ENCODE assay signal across 8 mouse cellular contexts in the genomic region with DNA sequence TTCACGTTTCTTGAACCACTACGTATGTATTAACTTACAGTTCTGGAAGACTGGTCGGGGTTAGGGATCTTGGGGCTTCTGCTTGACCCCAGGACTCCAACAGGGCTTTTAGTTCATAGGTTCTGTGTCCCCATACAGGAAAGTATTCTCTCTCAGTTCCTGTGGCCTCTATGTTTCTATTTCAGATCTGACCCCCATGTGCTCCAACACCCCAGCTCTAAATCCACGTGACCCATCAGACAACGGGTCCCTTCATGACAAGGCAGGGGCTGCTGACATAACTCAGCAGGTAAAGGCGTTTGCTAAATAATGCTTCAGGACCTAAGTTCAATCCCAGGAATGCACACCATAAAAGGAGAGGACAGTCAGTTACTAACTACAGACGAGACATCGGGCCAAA. TPM values are rescaled to one million over a fixed set of nuclear protein-coding genes. Genes with fewer than 3 reads are reported as not detected.
DNase-seq lines count a peak whose midpoint lies in the region; ATAC-seq lines count a peak whose summit lies in the region.

No protein-coding gene starts in this region.

- H3K36me3 ChIP-seq in kidney, embryonic 14.5 days (ENCODE audit: control insufficient read depth, insufficient read depth, low read length), result peaks cover 11% of the 10 kb centered on the region
- peaks cover 13% of the 10 kb centered on the region for H3K36me3 ChIP-seq in embryonic facial prominence, embryonic 14.5 days (ENCODE audit: control insufficient read depth, insufficient read depth, low read length)
- peaks cover 9% of the 10 kb centered on the region; the same call in 1 of the 2 replicates for H3K36me3 ChIP-seq in hindbrain, embryonic 15.5 days
- peaks cover 16% of the 10 kb centered on the region; the same call in 1 of the 2 replicates for H3K36me3 ChIP-seq in midbrain, embryonic 15.5 days (replicated peaks)

- H3K9me3 ChIP-seq in kidney, embryonic 14.5 days (ENCODE audit: control insufficient read depth, low read length), result no peaks in the 10 kb centered on the region
- no peaks in the 10 kb centered on the region for H3K9me3 ChIP-seq in embryonic facial prominence, embryonic 14.5 days (ENCODE audit: control insufficient read depth, low read length)
- H3K9me3 ChIP-seq in hindbrain, embryonic 15.5 days, result no peaks in the 10 kb centered on the region
- no peaks in the 10 kb centered on the region for H3K9me3 ChIP-seq in midbrain, embryonic 15.5 days

- DNase-seq in kidney, adult 18-20 months, result no peak
- DNase-seq in embryonic facial prominence, embryonic 14.5 days (ENCODE audit: low spot score), result no peak
- DNase-seq in layer of hippocampus, adult 9-10 months (ENCODE audit: low spot score), result no peak
- DNase-seq in layer of hippocampus, adult 8-10 months (ENCODE audit: low spot score in 2 of 2), result no peak
- no peak for DNase-seq in gastrocnemius, adult 18-20 months (ENCODE audit: low spot score)

- H3K27me3 ChIP-seq in kidney, embryonic 14.5 days (ENCODE audit: control insufficient read depth, insufficient read depth, low read length), result no peaks in the 10 kb centered on the region
- no peaks in the 10 kb centered on the region for H3K27me3 ChIP-seq in embryonic facial prominence, embryonic 14.5 days (replicated peaks; ENCODE audit: control insufficient read depth, insufficient read depth, low read length)
- H3K27me3 ChIP-seq in hindbrain, embryonic 15.5 days, result no peaks in the 10 kb centered on the region
- H3K27me3 ChIP-seq in midbrain, embryonic 15.5 days (replicated peaks), result no peaks in the 10 kb centered on the region

- H3K4me1 ChIP-seq in kidney, embryonic 14.5 days (ENCODE audit: control insufficient read depth, insufficient read depth, low read length), result peaks cover 15% of the 10 kb centered on the region
- H3K4me1 ChIP-seq in embryonic facial prominence, embryonic 14.5 days (ENCODE audit: control insufficient read depth, insufficient read depth, low read length), result peaks cover 27% of the 10 kb centered on the region
- peaks cover 55% of the 10 kb centered on the region for H3K4me1 ChIP-seq in hindbrain, embryonic 15.5 days (replicated peaks)
- H3K4me1 ChIP-seq in midbrain, embryonic 15.5 days, result peaks cover 54% of the 10 kb centered on the region

- H3K9ac ChIP-seq in kidney, embryonic 14.5 days (ENCODE audit: low read depth, low read length), result no peak overlapping the region
- H3K9ac ChIP-seq in embryonic facial prominence, embryonic 14.5 days (ENCODE audit: low read depth, low read length), result peak overlapping the region; percentile 72
- peak overlapping the region; percentile 56 for H3K9ac ChIP-seq in hindbrain, embryonic 15.5 days
- H3K9ac ChIP-seq in midbrain, embryonic 15.5 days, result peak overlapping the region; percentile 78; the same call in 1 of the 2 replicates

- peak overlapping the region; percentile 81; the same call in 1 of the 2 replicates for H3K4me3 ChIP-seq in kidney, embryonic 14.5 days (ENCODE audit: low read length)
- H3K4me3 ChIP-seq in embryonic facial prominence, embryonic 14.5 days (ENCODE audit: low read depth, low read length), result peak overlapping the region; percentile 91
- H3K4me3 ChIP-seq in hindbrain, embryonic 15.5 days, result peak overlapping the region; percentile 93
- peak overlapping the region; percentile 95 for H3K4me3 ChIP-seq in midbrain, embryonic 15.5 days

- peak overlapping the region; percentile 89; the same call in 1 of the 2 replicates for H3K4me2 ChIP-seq in kidney, embryonic 14.5 days (replicated peaks; ENCODE audit: low read depth, low read length)
- peak overlapping the region; percentile 93 for H3K4me2 ChIP-seq in embryonic facial prominence, embryonic 14.5 days (ENCODE audit: low read depth, low read length)
- peak overlapping the region; percentile 70 for H3K4me2 ChIP-seq in hindbrain, embryonic 15.5 days
- peak overlapping the region; percentile 92 for H3K4me2 ChIP-seq in midbrain, embryonic 15.5 days

- no peak overlapping the region for H3K27ac ChIP-seq in kidney, embryonic 14.5 days (ENCODE audit: low read depth, low read length)
- H3K27ac ChIP-seq in embryonic facial prominence, embryonic 14.5 days (replicated peaks; ENCODE audit: low read depth, low read length), result no peak overlapping the region
- peak overlapping the region; percentile 78; the same call in 1 of the 2 replicates for H3K27ac ChIP-seq in hindbrain, embryonic 15.5 days (replicated peaks)
- H3K27ac ChIP-seq in midbrain, embryonic 15.5 days, result no peak overlapping the region

- WGBS in kidney, embryonic 14.5 days, result 79% methylated on average over 8 of the region's 8 CpGs
- 79% methylated on average over 8 of the region's 8 CpGs for WGBS in embryonic facial prominence, embryonic 14.5 days
- 86% methylated on average over 8 of the region's 8 CpGs for WGBS in hindbrain, embryonic 15.5 days
- 81% methylated on average over 8 of the region's 8 CpGs for WGBS in midbrain, embryonic 15.5 days

- no peak for ATAC-seq in kidney, embryonic 14.5 days (ENCODE audit: low FRiP score, low TSS enrichment)
- no peak for ATAC-seq in embryonic facial prominence, embryonic 14.5 days (ENCODE audit: low read depth)
- no peak for ATAC-seq in hindbrain, embryonic 15.5 days (ENCODE audit: low FRiP score, low read depth)
- ATAC-seq in midbrain, embryonic 15.5 days (replicated peaks), result no peak

RNA-seq across cellular contexts. Expression of gene Mrpl34, which starts 1.0 kb away (rescaled TPM):
- polyA plus RNA-seq in kidney, embryonic 14.5 days (2014; fragmentation: Nextera tagmentation; extraction: Ambion mirVana), result 178 and 192 TPM in 2 replicates
- polyA plus RNA-seq in embryonic facial prominence, embryonic 14.5 days (2014; fragmentation: Nextera tagmentation; extraction: Ambion mirVana), result 115 and 123 TPM in 2 replicates
- 172 and 189 TPM in 2 replicates for polyA plus RNA-seq in hindbrain, embryonic 15.5 days (2015; fragmentation: Nextera tagmentation; extraction: Ambion mirVana)
- polyA plus RNA-seq in midbrain, embryonic 15.5 days (2015; fragmentation: Nextera tagmentation; extraction: Ambion mirVana), result 173 and 174 TPM in 2 replicates
- 10 to 100 TPM; 38.6 to 47.2 (median 46.2) TPM for total RNA-seq in layer of hippocampus, adult 8-10 months (2022)
- total RNA-seq in gastrocnemius, adult 18-20 months (2021), result 10 to 100 TPM; 65.5 to 71.4 TPM

RNA-seq across cellular contexts. Expression of gene Abhd8, which starts 2.3 kb away (rescaled TPM):
- polyA plus RNA-seq in kidney, embryonic 14.5 days (2014; fragmentation: Nextera tagmentation; extraction: Ambion mirVana), result 26.5 and 32.5 TPM in 2 replicates
- 47.9 and 49.4 TPM in 2 replicates for polyA plus RNA-seq in embryonic facial prominence, embryonic 14.5 days (2014; fragmentation: Nextera tagmentation; extraction: Ambion mirVana)
- 183 and 195 TPM in 2 replicates for polyA plus RNA-seq in hindbrain, embryonic 15.5 days (2015; fragmentation: Nextera tagmentation; extraction: Ambion mirVana)
- 188 and 206 TPM in 2 replicates for polyA plus RNA-seq in midbrain, embryonic 15.5 days (2015; fragmentation: Nextera tagmentation; extraction: Ambion mirVana)
- total RNA-seq in layer of hippocampus, adult 8-10 months (2022), result 100 to 1,000 TPM; 200 to 255 (median 229) TPM
- total RNA-seq in gastrocnemius, adult 18-20 months (2021), result 10 to 100 TPM; 22.4 to 28.0 TPM

RNA-seq across cellular contexts. Expression of gene Dda1, which starts 3.3 kb away (rescaled TPM):
- 106 and 113 TPM in 2 replicates for polyA plus RNA-seq in kidney, embryonic 14.5 days (2014; fragmentation: Nextera tagmentation; extraction: Ambion mirVana)
- 100 and 105 TPM in 2 replicates for polyA plus RNA-seq in embryonic facial prominence, embryonic 14.5 days (2014; fragmentation: Nextera tagmentation; extraction: Ambion mirVana)
- polyA plus RNA-seq in hindbrain, embryonic 15.5 days (2015; fragmentation: Nextera tagmentation; extraction: Ambion mirVana), result 217 and 231 TPM in 2 replicates
- polyA plus RNA-seq in midbrain, embryonic 15.5 days (2015; fragmentation: Nextera tagmentation; extraction: Ambion mirVana), result 240 and 242 TPM in 2 replicates
- 10 to 100 TPM; 74.9 to 82.2 (median 79.0) TPM for total RNA-seq in layer of hippocampus, adult 8-10 months (2022)
- 10 to 100 TPM; 28.4 to 31.7 TPM for total RNA-seq in gastrocnemius, adult 18-20 months (2021)

RNA-seq across cellular contexts. Expression of gene Ano8, which starts 20.0 kb away (rescaled TPM):
- 2.9 and 3.4 TPM in 2 replicates for polyA plus RNA-seq in kidney, embryonic 14.5 days (2014; fragmentation: Nextera tagmentation; extraction: Ambion mirVana)
- polyA plus RNA-seq in embryonic facial prominence, embryonic 14.5 days (2014; fragmentation: Nextera tagmentation; extraction: Ambion mirVana), result 2.0 and 2.1 TPM in 2 replicates
- polyA plus RNA-seq in hindbrain, embryonic 15.5 days (2015; fragmentation: Nextera tagmentation; extraction: Ambion mirVana), result 7.7 and 8.6 TPM in 2 replicates
- polyA plus RNA-seq in midbrain, embryonic 15.5 days (2015; fragmentation: Nextera tagmentation; extraction: Ambion mirVana), result 9.6 and 10.9 TPM in 2 replicates
- 10 to 100 TPM; 48.4 to 55.9 (median 51.6) TPM for total RNA-seq in layer of hippocampus, adult 8-10 months (2022)
- total RNA-seq in gastrocnemius, adult 18-20 months (2021), result 10 to 100 TPM; 14.6 to 16.0 TPM

RNA-seq across cellular contexts. Expression of gene Gtpbp3, which starts 22.2 kb away (rescaled TPM):
- 6.6 and 8.4 TPM in 2 replicates for polyA plus RNA-seq in kidney, embryonic 14.5 days (2014; fragmentation: Nextera tagmentation; extraction: Ambion mirVana)
- 5.3 and 6.8 TPM in 2 replicates for polyA plus RNA-seq in embryonic facial prominence, embryonic 14.5 days (2014; fragmentation: Nextera tagmentation; extraction: Ambion mirVana)
- polyA plus RNA-seq in hindbrain, embryonic 15.5 days (2015; fragmentation: Nextera tagmentation; extraction: Ambion mirVana), result 12.0 and 15.3 TPM in 2 replicates
- 12.0 and 13.9 TPM in 2 replicates for polyA plus RNA-seq in midbrain, embryonic 15.5 days (2015; fragmentation: Nextera tagmentation; extraction: Ambion mirVana)
- 10 to 100 TPM; 28.8 to 42.3 (median 32.5) TPM for total RNA-seq in layer of hippocampus, adult 8-10 months (2022)
- total RNA-seq in gastrocnemius, adult 18-20 months (2021), result 10 to 100 TPM; 10.0 to 10.5 TPM
